28 mouse cellular contexts compared by ENCODE assay signal in genomic region chr4:41633001-41633400, GRCm38 (mm10). TPM values are rescaled to one million over a fixed set of nuclear protein-coding genes. Genes with fewer than 3 reads are reported as not detected.
DNase-seq lines count a peak whose midpoint lies in the region; ATAC-seq and TF ChIP-seq lines count a peak whose summit lies in the region.
"Had no signal": no experiment of that assay in that cellular context is flagged by ENCODE, and none has a peak within 500 bp of the region (broad histone marks: within the 10 kb centered on the region; RNA-seq: fewer than 3 reads in every experiment).

No protein-coding gene starts in this region.

- no peak for ATAC-seq in lung, embryonic 14.5 days (ENCODE audit: insufficient read depth)
- ATAC-seq in monocyte, adult 5-6 weeks (replicated peaks; ENCODE audit: insufficient number of reproducible peaks, low FRiP score, low TSS enrichment, poor library complexity, severe bottlenecking) = no peak
- ATAC-seq: activated CD4-positive, CD25-positive, alpha-beta regulatory T cell, adult 4 months; CD4-positive, CD25-positive, alpha-beta regulatory T cell, adult 4 months; forebrain, embryonic 13.5 days; forebrain, embryonic 15.5 days; forebrain, postnatal 0 days; Patski had no signal

- H3K9ac ChIP-seq in lung, embryonic 14.5 days = no peak overlapping the region
- H3K9ac ChIP-seq: embryonic facial prominence, embryonic 12.5 days; forebrain, embryonic 13.5 days; forebrain, embryonic 15.5 days; forebrain, postnatal 0 days had no signal

- no peaks in the 10 kb centered on the region for H3K27me3 ChIP-seq in lung, embryonic 14.5 days (ENCODE audit: insufficient read depth, low read length)
- H3K27me3 ChIP-seq: forebrain, embryonic 15.5 days; Patski had no signal

- no peak overlapping the region for H3K4me2 ChIP-seq in lung, embryonic 14.5 days
- H3K4me2 ChIP-seq: embryonic facial prominence, embryonic 12.5 days; forebrain, embryonic 13.5 days; forebrain, embryonic 15.5 days had no signal

- H3K36me3 ChIP-seq in lung, embryonic 14.5 days (ENCODE audit: insufficient read depth) = no peaks in the 10 kb centered on the region
- H3K36me3 ChIP-seq: embryonic facial prominence, embryonic 12.5 days; forebrain, embryonic 15.5 days; G1E had no signal

- DNase-seq in lung, embryonic 14.5 days = peak; percentile 28
- no peak for DNase-seq in lung, postnatal 14 days
- peak; percentile 59 for DNase-seq in 416B (ENCODE audit: low read depth)
- peak; percentile 53 for DNase-seq in lung, postnatal 10 days
- DNase-seq in lung, postnatal 36 days = peak; percentile 66
- no peak for DNase-seq in kidney, adult 11 months
- no peak for DNase-seq in adrenal gland, postnatal 36 days
- DNase-seq: adrenal gland, adult 8-10 months; adrenal gland, postnatal 14 days; B cell, adult 2 months; cerebellum, adult 11 months; cerebellum, adult 18-20 months; cerebellum, adult 8-10 months; cerebellum, adult 9-11 months; cerebellum, postnatal 14 days; cerebellum, postnatal 36 days; embryo, embryonic 11 days; forebrain, postnatal 0 days had no signal

- H3K4me3 ChIP-seq in lung, embryonic 14.5 days (ENCODE audit: low read depth, low read length) = no peak overlapping the region
- H3K4me3 ChIP-seq: embryonic facial prominence, embryonic 10.5 days; embryonic facial prominence, embryonic 12.5 days; forebrain, embryonic 13.5 days; forebrain, embryonic 15.5 days had no signal

- WGBS in lung, embryonic 14.5 days = 62% methylated on average over 9 of the region's 9 CpGs

- H3K27ac ChIP-seq in lung, embryonic 14.5 days (ENCODE audit: low read depth) = no peak overlapping the region
- H3K27ac ChIP-seq: embryonic facial prominence, embryonic 12.5 days; forebrain, embryonic 13.5 days; forebrain, embryonic 15.5 days had no signal

- peaks cover 38% of the 10 kb centered on the region for H3K4me1 ChIP-seq in lung, embryonic 14.5 days (ENCODE audit: insufficient read depth)

- H3K9me3 ChIP-seq in lung, embryonic 14.5 days (ENCODE audit: low read depth, low read length) = no peaks in the 10 kb centered on the region
- H3K9me3 ChIP-seq: embryonic facial prominence, embryonic 12.5 days; forebrain, embryonic 13.5 days; forebrain, embryonic 15.5 days; G1E had no signal

- TF ChIP-seq CTCF in lung, embryonic 14.5 days (IDR thresholded peaks at IDR 0.05; ENCODE audit: low read depth) = no peak

RNA-seq across cellular contexts. Expression of gene Enho, which starts 7.1 kb away (rescaled TPM):
- 11.5 and 15.4 TPM in 2 replicates for polyA plus RNA-seq in lung, embryonic 14.5 days (2014; fragmentation: Nextera tagmentation; extraction: Ambion mirVana)
- total RNA-seq in monocyte, adult 5-6 weeks (2017) = 0.49 to 0.75 TPM in 2 of 3 replicates, not detected in the other
- total RNA-seq in adrenal gland, postnatal 36 days (2021) = 1 to 10 TPM; 2.8 to 3.5 TPM
- total RNA-seq: common myeloid progenitor, adult 5-6 weeks had no signal
- polyA plus RNA-seq: activated CD4-positive, CD25-positive, alpha-beta regulatory T cell, adult 4 months; CD4-positive, CD25-positive, alpha-beta regulatory T cell, adult 4 months; G1E had no signal

Comparison
In these comparisons a context has a peak if more than half of its experiments do, and no peak if none do; other contexts are left out.
1. DNase-seq: peak in lung, embryonic 14.5 days (single experiment), 416B (single experiment), lung, postnatal 10 days (single experiment) and lung, postnatal 36 days (single experiment); none in lung, postnatal 14 days (single experiment), kidney, adult 11 months (single experiment) and adrenal gland, postnatal 36 days (0 of 2).